Mouse (Mus musculus) CH12.LX (cell line): ENCODE data around the gene Lrrc26. TPM values are rescaled to one million over a fixed set of nuclear protein-coding genes. Genes with fewer than 3 reads are reported as not detected.

Experiments
- DNase-seq: peaks from one replicate; pipeline ENCODE4 v3.0.0-alpha.2; 2013; ENCODE audit errors: extremely low read depth
- H3K27ac ChIP-seq: 2 replicates; pipeline ENCODE4 v1.5.1; 2012; ENCODE audit warnings: low read depth, mild to moderate bottlenecking, control low read depth, moderate library complexity; ENCODE audit not compliant: insufficient read depth
- H3K27me3 ChIP-seq: replicated peaks from 2 replicates; pipeline ENCODE3; 2012; ENCODE audit warnings: inconsistent platforms
- H3K36me3 ChIP-seq, 2 experiments: replicated peaks in 1 of 2; 2 replicates each; pipeline versions ENCODE3 to v1.6.1; 2012; ENCODE audit warnings: inconsistent platforms in 1 of 2, low read length in 1 of 2, mild to moderate bottlenecking in 1 of 2, mixed read lengths in 1 of 2, moderate library complexity in 1 of 2; ENCODE audit not compliant: control insufficient read depth in 1 of 2, insufficient read depth in 1 of 2
- H3K4me1 ChIP-seq, 2 experiments: 2 replicates each; pipeline ENCODE4 v1.6.1; 2012; ENCODE audit warnings: inconsistent platforms in 1 of 2, moderate library complexity in 1 of 2; ENCODE audit not compliant: insufficient read depth in 2 of 2, control insufficient read depth in 1 of 2
- H3K4me2 ChIP-seq: 2 replicates; pipeline ENCODE4 v1.6.1; 2012; ENCODE audit warnings: low read depth, mild to moderate bottlenecking, control low read depth; ENCODE audit not compliant: poor library complexity, insufficient read depth, severe bottlenecking
- H3K4me3 ChIP-seq, 3 experiments: fragments of 150-350 bp in 1 of 3; sonication (generic) in 1 of 3; replicated peaks in 1 of 3; 2 replicates each; pipeline versions ENCODE3 to v1.5.1; 2011 to 2012; ENCODE audit warnings: low read depth in 2 of 3, low read length in 2 of 3, mild to moderate bottlenecking in 2 of 3, moderate library complexity in 2 of 3, control low read depth in 1 of 3, improper control_type of control experiment in 1 of 3, inconsistent platforms in 1 of 3, mixed read lengths in 1 of 3; ENCODE audit not compliant: poor library complexity in 1 of 3
- H3K79me2 ChIP-seq: replicated peaks from 2 replicates; pipeline ENCODE4 v1.6.1; 2012; ENCODE audit warnings: mild to moderate bottlenecking, moderate library complexity; ENCODE audit not compliant: control insufficient read depth, poor library complexity, insufficient read depth, severe bottlenecking; ENCODE audit errors: extremely low read depth
- H3K9ac ChIP-seq: 2 replicates; pipeline ENCODE4 v1.6.1; 2012; ENCODE audit warnings: low read depth, mild to moderate bottlenecking, control low read depth, moderate library complexity; ENCODE audit not compliant: insufficient read depth
- H3K9me3 ChIP-seq: replicated peaks from 2 replicates; pipeline ENCODE3; 2012; ENCODE audit warnings: low read length, inconsistent platforms, mixed read lengths
- BHLHE40 ChIP-seq: IDR thresholded peaks from 2 replicates; pipeline ENCODE4 v1.6.1; 2011; ENCODE audit warnings: mild to moderate bottlenecking, low read depth, low read length, improper control_type of control experiment
- CHD1 ChIP-seq: IDR thresholded peaks from 2 replicates; pipeline ENCODE4 v1.6.1; 2012; ENCODE audit warnings: low read depth, low read length, improper control_type of control experiment, inconsistent platforms
- CHD2 ChIP-seq: IDR thresholded peaks from 2 replicates; pipeline ENCODE4 v1.6.1; 2011; ENCODE audit warnings: low read length, improper control_type of control experiment
- CTCF ChIP-seq, 2 experiments: IDR thresholded peaks in 1 of 2; conservative IDR thresholded peaks in 1 of 2; 2 replicates each; pipeline ENCODE4 v1.5.1; 2011 to 2012; ENCODE audit warnings: low read depth in 2 of 2, low read length in 2 of 2, improper control_type of control experiment in 1 of 2, inconsistent platforms in 1 of 2, mild to moderate bottlenecking in 1 of 2, moderate library complexity in 1 of 2
- EP300 ChIP-seq: IDR thresholded peaks from 2 replicates; pipeline ENCODE4 v1.6.1; 2011; ENCODE audit warnings: low read length, improper control_type of control experiment
- ETS1 ChIP-seq: conservative IDR thresholded peaks from 2 replicates; pipeline ENCODE4 v1.6.1; 2012; ENCODE audit warnings: low read depth, mild to moderate bottlenecking, inconsistent platforms, low read length, improper control_type of control experiment, moderate library complexity
- IRF4 ChIP-seq: IDR thresholded peaks from 2 replicates; pipeline ENCODE4 v1.6.1; 2014; ENCODE audit warnings: low read depth, mild to moderate bottlenecking, inconsistent platforms, low read length, improper control_type of control experiment
- JUN ChIP-seq: IDR thresholded peaks from 2 replicates; pipeline ENCODE4 v1.6.1; 2011; ENCODE audit warnings: low read depth, mild to moderate bottlenecking, low read length, improper control_type of control experiment, moderate library complexity; ENCODE audit not compliant: insufficient read depth
- JUND ChIP-seq: conservative IDR thresholded peaks from 2 replicates; pipeline ENCODE4 v1.6.1; 2011; ENCODE audit warnings: low read depth, low read length, improper control_type of control experiment
- MAX ChIP-seq: IDR thresholded peaks from 2 replicates; pipeline ENCODE4 v1.6.1; 2011; ENCODE audit warnings: low read length, improper control_type of control experiment
- MEF2A ChIP-seq: IDR thresholded peaks from 2 replicates; pipeline ENCODE4 v1.6.1; 2014; ENCODE audit warnings: low read depth, mild to moderate bottlenecking, inconsistent platforms, low read length, improper control_type of control experiment, borderline replicate concordance
- MYC ChIP-seq: IDR thresholded peaks from 2 replicates; pipeline ENCODE4 v1.6.1; 2011; ENCODE audit warnings: low read depth, mild to moderate bottlenecking, improper control_type of control experiment, low read length
- NRF1 ChIP-seq: IDR thresholded peaks from 2 replicates; pipeline ENCODE4 v1.6.1; 2014; ENCODE audit warnings: low read depth, mild to moderate bottlenecking, inconsistent platforms, low read length, improper control_type of control experiment, moderate library complexity
- POLR2A ChIP-seq: IDR thresholded peaks from 2 replicates; pipeline ENCODE4 v1.6.1; 2011; ENCODE audit warnings: low read depth, mild to moderate bottlenecking, improper control_type of control experiment, low read length
- POLR2AphosphoS2 ChIP-seq: IDR thresholded peaks from 2 replicates; pipeline ENCODE4 v1.6.1; 2011; ENCODE audit warnings: low read depth, low read length, improper control_type of control experiment
- RAD21 ChIP-seq: IDR thresholded peaks from 2 replicates; pipeline ENCODE4 v1.6.1; 2011; ENCODE audit warnings: low read depth, mild to moderate bottlenecking, low read length, improper control_type of control experiment, moderate library complexity
- RCOR1 ChIP-seq: conservative IDR thresholded peaks from 2 replicates; pipeline ENCODE4 v1.6.1; 2012; ENCODE audit warnings: low read depth, mild to moderate bottlenecking, inconsistent platforms, low read length, improper control_type of control experiment
- SIN3A ChIP-seq: IDR thresholded peaks from 2 replicates; pipeline ENCODE4 v1.6.1; 2012; ENCODE audit warnings: low read length, improper control_type of control experiment, inconsistent platforms
- SMC3 ChIP-seq: IDR thresholded peaks from 2 replicates; pipeline ENCODE4 v1.6.1; 2011; ENCODE audit warnings: low read depth, low read length, improper control_type of control experiment
- UBTF ChIP-seq: IDR thresholded peaks from 2 replicates; pipeline ENCODE4 v1.6.1; 2012; ENCODE audit warnings: low read depth, mild to moderate bottlenecking, inconsistent platforms, low read length, improper control_type of control experiment, moderate library complexity
- ZC3H11A ChIP-seq: IDR thresholded peaks from 2 replicates; pipeline ENCODE4 v1.6.1; 2012; ENCODE audit warnings: low read depth, mild to moderate bottlenecking, inconsistent platforms, low read length, improper control_type of control experiment
- ZKSCAN1 ChIP-seq: IDR thresholded peaks from 2 replicates; pipeline ENCODE4 v1.6.1; 2012; ENCODE audit warnings: low read depth, inconsistent platforms, low read length, improper control_type of control experiment, borderline replicate concordance
- ZNF384 ChIP-seq: IDR thresholded peaks from 2 replicates; pipeline ENCODE4 v1.6.1; 2012; ENCODE audit warnings: low read depth, low read length, improper control_type of control experiment, inconsistent platforms
- dilution Hi-C: fragments of 300-500 bp; cut with MboI; formaldehyde crosslinking; loops from 2 replicates; pipeline ENCODE4 v1.14.3; 2020; ENCODE audit warnings: low sequenced_read_pairs; ENCODE audit not compliant: extremely low pct_unique_long_range_greater_than_20kb, extremely low pct_ligation_motif_present
- in situ Hi-C: fragments of 300-500 bp; cut with MboI; formaldehyde crosslinking; loops from 3 replicates; pipeline ENCODE4 v1.14.3; 2019; ENCODE audit warnings: low sequenced_read_pairs, low pct_ligation_motif_present, low pct_unique_long_range_greater_than_20kb, mixed read lengths
- polyA plus RNA-seq: library from polyadenylated mRNA; unstranded; fragments of >175 nt; gene quantifications from 2 replicates; pipeline ENCODE4 v1.2.1, GENCODE M21; 2012; ENCODE audit warnings: low read depth; ENCODE audit not compliant: insufficient read length
- total RNA-seq, 2 experiments: library from RNA; depleted of rRNA; stranded (reverse); fragments of 300-350 nt in 1 of 2; fragments of >200 nt in 1 of 2; gene quantifications; 2 replicates each; pipeline ENCODE4 v1.2.3; 2012 to 2014

Gene Lrrc26
- total and polyA plus RNA-seq, 3 experiments: not detected

DNA sequence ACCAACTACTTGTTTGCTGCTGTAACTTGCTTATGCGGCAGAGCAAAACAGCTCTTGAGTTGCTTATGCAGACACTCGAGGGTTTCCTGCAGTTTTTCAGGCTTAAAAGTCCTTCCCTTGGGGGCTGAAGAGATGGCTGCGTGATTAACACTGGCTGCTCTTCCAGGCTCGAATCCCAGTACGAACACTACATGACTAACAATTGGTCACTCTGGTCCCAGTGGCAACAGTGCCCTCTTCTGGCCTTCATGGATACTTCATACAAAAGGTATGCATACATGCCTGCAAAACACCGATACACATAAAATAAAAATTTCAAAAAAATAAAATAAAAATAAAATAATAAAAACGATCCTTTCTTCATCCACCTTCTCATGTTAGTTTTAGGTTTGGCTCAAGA lies 38.7 kb downstream of the Lrrc26 start:
- peaks cover 16% of the 10 kb centered on the region for H3K27me3 ChIP-seq
- H3K36me3 ChIP-seq: peaks cover 0 to under 1% of the 10 kb centered on the region in 2 experiments
- peaks cover 11% of the 10 kb centered on the region for H3K79me2 ChIP-seq
- no peak overlapping the region for H3K4me2 ChIP-seq
- in situ Hi-C loops: no loop called here
- no peaks in the 10 kb centered on the region for H3K9me3 ChIP-seq
- peak; percentile 55 for DNase-seq
- H3K4me1 ChIP-seq: peaks cover under 1 to 8% of the 10 kb centered on the region in 2 experiments
- H3K9ac ChIP-seq: no peak overlapping the region
- TF ChIP-seq BHLHE40 (no peak), RAD21 (peak; percentile 68), IRF4 (no peak), CTCF (conservative IDR thresholded peaks at IDR 0.05 in 1 of 2, IDR thresholded peaks at IDR 0.05 in 1 of 2; ENCODE audit: low read depth in 2 of 2, low read length in 2 of 2) (peak; percentile 39 to 81; a peak in 2 of 4 replicates), JUN (no peak), SMC3 (peak; percentile 58)
- no peak overlapping the region for H3K27ac ChIP-seq
- H3K4me3 ChIP-seq: no peak overlapping the region
- dilution Hi-C loops: no loop called here

DNA sequence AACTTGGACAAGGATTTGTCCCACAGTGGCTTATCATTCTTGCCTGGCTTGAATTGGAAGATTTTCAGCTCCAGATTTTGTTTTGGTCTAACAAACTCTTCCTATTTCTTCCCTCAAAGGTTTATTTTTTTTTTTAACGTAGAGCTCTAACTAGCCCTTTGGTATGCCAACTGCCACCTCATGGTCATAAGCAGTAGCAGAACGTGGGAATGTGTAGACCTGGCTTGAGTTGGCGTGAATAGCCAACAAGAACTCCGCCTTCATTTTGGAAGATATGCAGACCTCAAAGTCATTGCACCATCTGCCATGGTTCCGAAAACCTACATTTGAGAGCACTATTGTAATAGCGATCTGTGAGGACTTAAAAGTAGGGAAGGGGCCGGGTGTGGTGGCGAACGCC lies 41.8 kb downstream of the Lrrc26 start:
- Histone ChIP-seq H3K9ac (peak overlapping the region; percentile 86), H3K4me2 (peak overlapping the region; percentile 92), H3K36me3 (peaks cover 17 to 31% of the 10 kb centered on the region in 2 experiments), H3K79me2 (peaks cover 20% of the 10 kb centered on the region), H3K27ac (no peak overlapping the region), H3K27me3 (peaks cover 4% of the 10 kb centered on the region), H3K9me3 (no peaks in the 10 kb centered on the region), H3K4me1 (peaks cover 14 to 39% of the 10 kb centered on the region in 2 experiments), H3K4me3 (peak overlapping the region; percentile 71 to 97 (median 73))
- TF ChIP-seq ZC3H11A: no peak
- no peak for TF ChIP-seq MEF2A
- no peak for TF ChIP-seq CHD1
- TF ChIP-seq MYC: 0 out of 2 replicates have a peak, but pooled peaks have one; percentile 42
- no peak for TF ChIP-seq JUN
- TF ChIP-seq ZKSCAN1: no peak
- 0 out of 2 replicates have a peak, but pooled peaks have one; percentile 28 for TF ChIP-seq SIN3A
- no peak for TF ChIP-seq BHLHE40
- peak; percentile 50; the same call in 1 of the 2 replicates for TF ChIP-seq RCOR1
- TF ChIP-seq ZNF384: peak; percentile 69
- TF ChIP-seq UBTF: no peak
- TF ChIP-seq EP300: no peak
- TF ChIP-seq CHD2: no peak
- no peak for TF ChIP-seq NRF1
- no peak for TF ChIP-seq POLR2AphosphoS2
- TF ChIP-seq ETS1: no peak
- no peak for TF ChIP-seq POLR2A
- no peak; the same call in none of the 2 replicates for TF ChIP-seq RAD21
- TF ChIP-seq CTCF (conservative IDR thresholded peaks at IDR 0.05 in 1 of 2, IDR thresholded peaks at IDR 0.05 in 1 of 2; ENCODE audit: low read depth in 2 of 2, low read length in 2 of 2): peak in 1 of 2 experiments; percentile 47; a peak in 2 of 4 replicates
- no peak for TF ChIP-seq JUND
- TF ChIP-seq MAX: 0 out of 2 replicates have a peak, but pooled peaks have one; percentile 38
- peak; percentile 34 for TF ChIP-seq SMC3
- DNase-seq: peak; percentile 41
- dilution Hi-C loops: no loop called here
- in situ Hi-C loops: loop anchor here (10.0 kb wide), 1 partner anchor 57 kb away; the partner anchor contains the start of genes Anapc2 and Ssna1
